Mouse (Mus musculus) limb, embryonic 13.5 days (tissue): ENCODE data around the gene AW549877. TPM values are rescaled to one million over a fixed set of nuclear protein-coding genes. Genes with fewer than 3 reads are reported as not detected.

Experiments
- ATAC-seq: fragments of 200-750 bp; cut with Nextera tagmentation; 2 replicates; pipeline ENCODE4 v1.8.0; 2017; ENCODE audit warnings: low read depth, moderate number of reproducible peaks, moderate TSS enrichment; ENCODE audit not compliant: low FRiP score
- H3K27ac ChIP-seq: fragments of 300-500 bp; sonication (generic); 2 replicates; pipeline ENCODE4 v1.5.1; 2015; ENCODE audit warnings: inconsistent platforms, mild to moderate bottlenecking, moderate library complexity
- H3K27me3 ChIP-seq: fragments of 300-500 bp; sonication (generic); 2 replicates; pipeline ENCODE4 v1.6.1; 2015; ENCODE audit warnings: mild to moderate bottlenecking, inconsistent platforms
- H3K36me3 ChIP-seq: fragments of 300-500 bp; sonication (generic); 2 replicates; pipeline ENCODE4 v1.6.1; 2015; ENCODE audit warnings: inconsistent platforms, mild to moderate bottlenecking, moderate library complexity
- H3K4me1 ChIP-seq: fragments of 300-500 bp; sonication (generic); 2 replicates; pipeline ENCODE4 v1.6.1; 2015; ENCODE audit warnings: inconsistent platforms
- H3K4me2 ChIP-seq: fragments of 300-500 bp; sonication (generic); replicated peaks from 2 replicates; pipeline ENCODE4 v1.6.1; 2015; ENCODE audit warnings: inconsistent platforms, mild to moderate bottlenecking, moderate library complexity
- H3K4me3 ChIP-seq: fragments of 300-500 bp; sonication (generic); 2 replicates; pipeline ENCODE4 v1.5.1; 2015; ENCODE audit warnings: moderate library complexity, mild to moderate bottlenecking, inconsistent platforms
- H3K9ac ChIP-seq: fragments of 300-500 bp; sonication (generic); 2 replicates; pipeline ENCODE4 v1.6.1; 2015; ENCODE audit warnings: mild to moderate bottlenecking, inconsistent platforms
- H3K9me3 ChIP-seq: fragments of 300-500 bp; sonication (generic); 2 replicates; pipeline ENCODE4 v1.6.1; 2016; ENCODE audit warnings: inconsistent platforms
- WGBS: fragments of 180-500 bp; shearing (Covaris S2); methylation state at CpG from one replicate; pipeline ENCODE4 v1.1.7; 2015; 5-methylcytosine and 5-hydroxymethylcytosine counted together
- polyA plus RNA-seq: library from polyadenylated mRNA; unstranded; fragments of >200 nt; fragmentation: Nextera tagmentation; extraction: Ambion mirVana; gene quantifications from 2 replicates; pipeline ENCODE4 v1.2.1, GENCODE M21; 2015

The AW549877 gene
- 33.3 and 35.6 TPM in 2 replicates for polyA plus RNA-seq

DNA sequence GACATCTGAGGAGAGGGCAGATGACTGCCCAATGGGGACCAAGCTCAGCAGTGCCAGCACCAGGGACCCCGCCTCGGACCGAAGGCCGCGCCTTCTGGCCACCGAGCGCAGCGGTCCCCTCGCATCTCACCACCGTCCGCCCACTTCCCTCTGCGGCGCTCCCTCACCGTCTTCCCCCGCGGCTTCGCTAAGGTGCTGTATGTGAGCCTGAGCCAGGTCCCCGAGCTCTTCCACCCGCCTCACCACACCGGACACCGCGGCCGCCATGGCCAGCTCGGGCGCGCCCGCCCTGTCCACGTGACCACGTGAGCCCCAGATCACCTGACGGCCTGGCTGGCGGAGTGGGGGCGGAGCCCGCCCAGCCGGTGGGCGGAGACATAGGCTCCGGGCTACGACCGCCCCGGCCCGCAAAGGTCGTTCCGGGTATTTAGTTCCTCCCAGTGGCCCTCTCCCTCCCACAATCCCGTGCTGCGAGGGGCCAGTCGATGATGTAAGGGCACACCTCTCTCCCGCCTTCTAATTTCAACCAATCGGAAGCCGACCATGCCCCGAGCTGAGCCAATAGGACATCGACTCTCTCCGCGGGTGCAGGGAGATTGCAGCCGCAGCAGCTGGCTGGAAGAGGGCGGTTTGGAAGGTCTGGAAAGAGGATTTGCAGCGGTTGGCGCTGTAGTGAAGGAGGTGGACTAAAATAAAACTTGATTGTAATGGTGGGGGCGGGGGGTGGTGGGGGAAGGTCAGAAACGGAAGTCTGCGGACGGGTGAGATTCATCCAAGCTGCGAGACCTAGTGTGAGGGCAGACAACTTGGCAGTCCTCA is at the start of gene AW549877:
Gene AW549877 (minus strand): TSS at position 297 of the 819 bp plus-strand sequence.
- peaks cover 6% of the 10 kb centered on the region for H3K4me1 ChIP-seq
- peak within 1 kb of the TSS; percentile 84 for H3K9ac ChIP-seq
- WGBS = under 1% methylated on average over 61 of the region's 61 CpGs
- no peaks in the 10 kb centered on the region for H3K9me3 ChIP-seq
- no peaks in the 10 kb centered on the region for H3K27me3 ChIP-seq
- ATAC-seq = peak; percentile 99
- peaks cover 16% of the 10 kb centered on the region for H3K36me3 ChIP-seq
- peak within 1 kb of the TSS; percentile 92 for H3K27ac ChIP-seq
- H3K4me3 ChIP-seq = peak within 1 kb of the TSS; percentile 81
- H3K4me2 ChIP-seq = peak within 1 kb of the TSS; percentile 72

DNA sequence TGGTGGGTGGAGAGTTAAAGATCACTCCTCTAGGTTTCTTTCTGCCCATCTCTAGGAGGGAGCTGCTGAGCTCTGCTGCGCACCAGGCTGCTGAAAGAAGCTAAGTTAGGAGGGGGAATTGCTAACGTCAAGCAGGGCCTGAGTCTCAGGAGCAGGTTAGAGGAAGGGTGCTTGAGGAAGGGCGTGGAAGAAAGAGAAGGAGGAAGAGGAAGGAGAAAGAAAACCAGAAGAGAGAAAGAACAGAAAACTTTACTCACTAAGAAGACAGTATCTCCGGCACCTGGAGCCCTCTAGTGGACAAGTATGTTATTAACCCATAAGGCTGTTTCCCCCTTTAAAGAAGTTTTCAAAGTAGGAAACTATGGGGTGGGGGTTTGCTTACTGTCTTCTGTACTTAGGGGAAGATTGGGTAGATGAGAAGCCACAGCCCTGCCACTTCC is 47.5 kb upstream of the AW549877 start:
- Histone ChIP-seq H3K27ac (no peak overlapping the region), H3K4me1 (no peaks in the 10 kb centered on the region), H3K9ac (no peak overlapping the region), H3K4me3 (no peak overlapping the region), H3K36me3 (peaks cover 42% of the 10 kb centered on the region), H3K9me3 (no peaks in the 10 kb centered on the region), H3K4me2 (0 out of 2 replicates have a peak overlapping the region, but pooled peaks have one; percentile 28), H3K27me3 (no peaks in the 10 kb centered on the region)
- 28% methylated on average over 4 of the region's 4 CpGs for WGBS
- ATAC-seq = no peak

DNA sequence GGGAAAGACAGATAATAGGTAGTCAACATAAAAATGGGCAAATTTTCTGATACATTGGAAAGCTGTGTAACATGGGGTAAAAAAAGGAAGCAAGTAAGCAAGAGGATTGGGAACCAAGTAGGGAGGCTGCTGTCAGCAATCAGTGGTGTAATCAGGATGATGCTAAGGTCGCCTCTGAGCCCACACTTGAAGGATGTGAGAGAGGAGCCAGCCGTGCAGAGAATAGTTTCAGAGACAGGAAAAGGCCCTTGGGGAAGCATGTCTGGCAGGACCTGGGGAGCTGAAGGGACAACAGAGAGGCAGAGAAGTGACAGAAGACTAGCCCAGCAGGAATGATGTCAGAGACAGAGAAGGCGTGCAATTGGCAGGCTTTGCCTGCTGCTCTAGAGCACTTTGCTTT is 46.9 kb upstream of the AW549877 start:
- no peaks in the 10 kb centered on the region for H3K4me1 ChIP-seq
- no peak for ATAC-seq
- H3K27ac ChIP-seq = no peak overlapping the region
- H3K4me2 ChIP-seq = no peak overlapping the region
- no peak overlapping the region for H3K4me3 ChIP-seq
- WGBS = 62% methylated on average over 3 of the region's 3 CpGs
- no peaks in the 10 kb centered on the region for H3K9me3 ChIP-seq
- H3K9ac ChIP-seq = no peak overlapping the region
- no peaks in the 10 kb centered on the region for H3K27me3 ChIP-seq
- H3K36me3 ChIP-seq = peaks cover 43% of the 10 kb centered on the region

DNA sequence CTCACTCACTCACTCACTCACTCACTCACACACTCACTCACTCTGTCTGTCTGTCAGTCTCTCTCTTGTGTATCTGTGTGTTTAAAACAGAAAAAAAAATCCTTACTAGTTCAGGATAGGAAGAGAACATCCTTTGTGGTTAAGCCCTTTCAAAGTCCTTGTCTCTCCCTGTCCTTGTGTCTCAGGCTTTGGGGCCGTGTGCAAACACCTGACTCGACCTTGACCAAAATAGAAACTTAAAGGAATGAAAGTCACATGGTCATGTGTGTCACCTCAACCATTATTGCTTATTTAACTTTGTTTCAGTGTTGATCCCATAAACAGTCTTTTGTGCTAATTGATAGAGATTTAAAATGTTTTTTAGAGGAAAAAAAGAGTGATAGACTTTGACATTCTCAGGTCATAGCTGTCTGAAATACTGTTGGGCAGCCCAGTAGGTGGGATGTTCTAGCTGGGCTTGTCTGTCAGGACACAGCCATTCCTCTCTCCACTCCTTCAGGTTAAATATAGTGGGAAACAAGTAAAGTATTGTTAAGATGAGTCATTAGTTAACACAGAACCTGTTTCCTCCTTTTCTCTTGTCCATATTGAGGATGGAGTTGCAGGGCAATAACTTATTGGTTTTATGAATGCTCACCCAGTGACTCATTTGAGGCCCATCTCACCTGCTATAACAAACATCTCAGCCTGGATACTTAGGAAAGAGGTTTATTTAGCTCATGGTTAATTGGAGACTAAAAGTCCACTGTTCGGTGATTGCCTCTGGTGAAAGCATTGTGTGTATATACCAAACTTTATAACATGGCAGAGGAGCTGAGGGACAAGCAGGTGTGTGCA is 37.8 kb upstream of the AW549877 start:
- WGBS = 86% methylated on average over 3 of the region's 3 CpGs
- H3K4me2 ChIP-seq = no peak overlapping the region
- peaks cover 5% of the 10 kb centered on the region for H3K4me1 ChIP-seq
- H3K9me3 ChIP-seq = no peaks in the 10 kb centered on the region
- ATAC-seq = no peak
- H3K4me3 ChIP-seq = no peak overlapping the region
- H3K27me3 ChIP-seq = no peaks in the 10 kb centered on the region
- H3K27ac ChIP-seq = no peak overlapping the region
- H3K36me3 ChIP-seq = peaks cover 26% of the 10 kb centered on the region
- no peak overlapping the region for H3K9ac ChIP-seq

DNA sequence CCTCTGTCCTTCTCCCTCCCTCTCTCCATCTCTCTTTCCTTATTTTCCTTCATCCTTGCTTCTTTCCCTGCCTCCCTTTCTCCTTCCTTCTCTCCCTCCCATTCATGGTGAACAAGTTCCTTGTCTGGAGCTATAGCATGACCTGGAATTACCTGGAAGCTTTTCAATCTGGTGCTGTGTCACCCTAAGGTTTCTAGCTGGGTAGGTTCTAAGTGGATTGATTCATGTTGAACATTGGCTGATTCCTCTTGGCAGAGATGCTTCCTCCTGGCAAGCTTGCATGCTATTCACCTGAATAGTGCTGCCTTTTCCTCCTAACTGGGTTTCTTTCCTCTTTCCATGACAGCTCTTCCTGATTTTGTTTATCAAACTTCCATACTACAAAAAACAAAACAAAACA is 33.4 kb upstream of the AW549877 start:
- no peaks in the 10 kb centered on the region for H3K9me3 ChIP-seq
- H3K27me3 ChIP-seq = no peaks in the 10 kb centered on the region
- no peak overlapping the region for H3K27ac ChIP-seq
- no peak overlapping the region for H3K4me2 ChIP-seq
- H3K36me3 ChIP-seq = no peaks in the 10 kb centered on the region
- ATAC-seq = no peak
- H3K4me3 ChIP-seq = no peak overlapping the region
- H3K4me1 ChIP-seq = peaks cover 20% of the 10 kb centered on the region
- no peak overlapping the region for H3K9ac ChIP-seq

DNA sequence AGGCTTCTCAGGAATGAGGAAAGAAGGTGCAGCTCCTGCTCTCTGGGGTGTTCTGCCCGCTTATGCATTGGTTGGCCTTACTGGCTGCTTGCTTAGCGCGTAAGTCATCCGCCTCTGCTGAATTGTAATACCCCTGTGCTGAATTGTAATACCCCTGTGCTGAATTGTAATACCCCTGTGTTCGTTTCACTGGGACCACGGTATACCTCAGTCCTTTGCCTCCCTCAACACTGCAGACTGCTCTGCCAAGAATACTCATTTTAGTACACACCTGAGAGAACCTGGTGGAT is 32.8 kb upstream of the AW549877 start:
- Histone ChIP-seq H3K9me3 (no peaks in the 10 kb centered on the region), H3K9ac (no peak overlapping the region), H3K4me2 (peak overlapping the region; percentile 72), H3K27ac (no peak overlapping the region), H3K36me3 (no peaks in the 10 kb centered on the region), H3K4me3 (peak overlapping the region; percentile 84), H3K4me1 (peaks cover 20% of the 10 kb centered on the region), H3K27me3 (no peaks in the 10 kb centered on the region)
- WGBS = 84% methylated on average over 6 of the region's 6 CpGs
- no peak for ATAC-seq

DNA sequence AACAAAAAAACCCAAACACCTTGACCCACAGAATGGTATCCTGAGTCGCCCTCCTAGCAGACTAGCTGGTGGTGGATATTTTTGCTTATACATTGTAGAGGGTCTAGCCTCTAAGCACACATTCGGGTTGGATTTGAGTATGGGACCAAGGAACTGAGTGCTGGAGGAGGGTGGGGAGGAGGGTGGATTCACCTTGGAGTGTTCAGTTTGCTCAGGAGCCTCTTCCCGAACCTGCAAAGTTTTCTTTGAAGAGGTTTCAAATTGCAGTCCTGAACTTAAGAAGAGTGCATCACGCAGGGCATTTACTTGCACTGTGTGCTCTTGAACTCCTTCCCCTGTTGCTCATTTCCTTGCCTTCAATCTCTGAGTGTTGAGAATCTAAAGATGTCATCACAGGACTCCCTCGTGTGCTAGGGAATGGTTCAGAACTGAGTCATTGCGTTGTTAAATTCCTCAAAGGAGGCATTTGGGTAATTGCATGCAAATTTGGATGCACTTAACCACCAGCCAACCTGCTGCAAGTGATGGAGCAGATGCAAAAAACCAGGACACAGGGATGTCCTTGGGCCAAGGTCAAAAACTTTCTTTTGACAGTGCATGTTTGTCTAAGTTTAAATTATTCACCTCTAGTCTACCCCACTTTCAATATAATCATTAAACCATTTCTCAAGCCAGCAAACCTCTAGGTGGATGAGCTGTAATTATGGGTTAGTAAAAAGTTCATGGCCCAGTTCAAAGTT is 32.3 kb upstream of the AW549877 start:
- no peak for ATAC-seq
- no peaks in the 10 kb centered on the region for H3K9me3 ChIP-seq
- peak overlapping the region; percentile 98 for H3K27ac ChIP-seq
- 5% methylated on average over 6 of the region's 6 CpGs for WGBS
- H3K9ac ChIP-seq = peak overlapping the region; percentile 84
- peak overlapping the region; percentile 84 for H3K4me3 ChIP-seq
- H3K4me1 ChIP-seq = peaks cover 20% of the 10 kb centered on the region
- peak overlapping the region; percentile 72 for H3K4me2 ChIP-seq
- no peaks in the 10 kb centered on the region for H3K27me3 ChIP-seq
- no peaks in the 10 kb centered on the region for H3K36me3 ChIP-seq

DNA sequence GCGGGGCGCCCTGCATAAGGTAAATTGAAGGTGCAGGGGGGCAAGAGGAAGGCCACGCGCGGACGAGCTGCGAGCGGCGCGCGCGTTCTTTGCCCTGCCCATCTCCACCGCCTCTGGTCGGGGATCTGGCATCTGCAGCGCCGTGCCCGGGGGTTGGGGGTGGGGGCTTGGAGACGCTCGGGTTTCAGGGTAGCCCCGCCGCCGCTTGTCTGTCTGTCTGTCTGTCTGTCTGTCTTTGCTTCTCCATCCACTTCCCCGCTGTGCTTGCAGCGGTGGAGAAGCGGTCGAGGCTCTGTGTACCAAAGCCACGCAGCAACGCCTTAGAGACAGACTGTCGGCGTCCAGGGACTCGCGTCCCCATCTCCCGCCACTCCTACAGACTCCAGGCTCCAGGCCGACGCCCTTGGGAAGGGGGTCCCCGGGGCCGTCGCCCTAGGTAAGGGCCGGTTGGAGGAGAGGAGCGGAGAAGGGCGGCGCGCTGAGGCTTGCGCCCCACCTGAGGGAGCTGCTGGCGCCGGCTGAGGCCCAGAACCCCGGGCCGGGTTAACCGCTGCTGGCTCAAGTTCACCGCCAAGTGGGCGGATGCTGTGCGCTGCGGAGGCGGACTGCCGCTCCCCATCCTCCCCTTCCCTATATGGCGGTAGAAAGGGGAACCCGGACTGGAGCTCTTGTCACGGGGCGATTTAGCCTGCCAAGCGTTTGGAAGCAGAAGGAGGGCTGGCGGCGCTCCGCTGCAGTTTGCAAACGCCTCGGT is 31.5 kb upstream of the AW549877 start:
- Histone ChIP-seq H3K9me3 (no peaks in the 10 kb centered on the region), H3K4me3 (peak overlapping the region; percentile 84), H3K4me2 (peak overlapping the region; percentile 72), H3K27me3 (no peaks in the 10 kb centered on the region), H3K9ac (peak overlapping the region; percentile 84), H3K27ac (peak overlapping the region; percentile 98), H3K4me1 (peaks cover 20% of the 10 kb centered on the region), H3K36me3 (no peaks in the 10 kb centered on the region)
- under 1% methylated on average over 64 of the region's 65 CpGs for WGBS
- ATAC-seq = peak; percentile 88

DNA sequence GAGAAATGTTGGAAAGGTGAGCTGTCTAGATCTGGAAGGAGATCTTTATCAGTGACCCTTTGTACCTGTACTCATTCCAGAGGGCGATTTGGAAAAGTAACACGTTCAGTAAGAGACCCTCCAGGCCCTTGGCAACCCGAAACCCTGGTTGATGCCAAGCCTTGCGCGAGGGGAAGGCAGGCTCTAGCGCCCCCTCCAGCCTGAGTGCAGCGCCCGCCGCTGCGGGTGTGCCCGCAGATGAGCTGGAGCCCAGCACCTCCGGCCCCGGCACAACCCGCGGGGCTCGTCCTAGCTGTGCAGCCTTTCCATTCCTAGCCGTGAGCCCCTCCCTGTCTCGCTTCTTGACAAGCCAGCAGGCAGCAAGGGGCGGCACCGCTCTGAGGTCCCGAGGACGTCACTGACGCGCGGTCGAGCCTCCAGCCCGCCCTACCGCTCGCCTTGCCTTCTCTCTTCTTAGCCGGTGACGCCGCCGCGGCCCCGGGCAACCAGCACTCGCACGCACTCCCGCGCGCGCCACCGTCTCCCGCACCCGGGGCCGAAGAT is 30.8 kb upstream of the AW549877 start, which contains the start of gene Oxct1:
Gene Oxct1 (plus strand): TSS at position 153 of the 543 bp plus-strand sequence.
- peak; percentile 92 for ATAC-seq
- H3K4me1 ChIP-seq = peaks cover 20% of the 10 kb centered on the region

DNA sequence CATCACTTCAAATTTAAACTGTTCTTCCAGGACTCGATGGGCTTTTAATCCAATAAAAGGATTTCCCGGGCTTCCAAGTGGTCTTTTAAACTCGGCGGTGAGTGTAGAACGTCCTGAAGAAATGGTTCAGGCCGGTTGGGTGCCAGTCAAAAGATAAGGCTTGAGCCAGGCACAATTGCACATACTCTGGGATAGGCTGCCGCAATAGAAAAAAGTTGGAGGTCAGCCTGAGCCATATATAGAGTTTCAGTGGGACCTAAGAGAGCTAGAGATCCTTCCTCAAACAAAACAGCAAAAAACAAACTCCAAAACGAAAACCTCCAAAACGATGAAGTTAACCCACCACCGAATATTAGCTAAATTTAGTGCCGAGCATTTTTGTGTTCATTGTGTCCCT is 30.0 kb upstream of the AW549877 start:
- 70% methylated on average over 11 of the region's 11 CpGs for WGBS
- H3K36me3 ChIP-seq = no peaks in the 10 kb centered on the region
- peak overlapping the region; percentile 84 for H3K4me3 ChIP-seq
- no peak for ATAC-seq
- peaks cover 20% of the 10 kb centered on the region for H3K4me1 ChIP-seq
- no peaks in the 10 kb centered on the region for H3K27me3 ChIP-seq
- H3K9ac ChIP-seq = peak overlapping the region; percentile 84; the same call in 1 of the 2 replicates
- H3K9me3 ChIP-seq = no peaks in the 10 kb centered on the region
- H3K4me2 ChIP-seq = peak overlapping the region; percentile 72
- H3K27ac ChIP-seq = no peak overlapping the region

More for the DNA sequence above, 30.8 kb upstream of the AW549877 start, which contains the start of gene Oxct1:
- Histone ChIP-seq H3K27ac (peak within 1 kb of the TSS; percentile 98), H3K9ac (peak within 1 kb of the TSS; percentile 84), H3K36me3 (no peaks in the 10 kb centered on the region), H3K9me3 (no peaks in the 10 kb centered on the region), H3K4me3 (peak within 1 kb of the TSS; percentile 84), H3K4me2 (peak within 1 kb of the TSS; percentile 72), H3K27me3 (no peaks in the 10 kb centered on the region)
- under 1% methylated on average over 45 of the region's 45 CpGs for WGBS
